Mouse (Mus musculus) neutrophil, adult 59 days (primary cell): Measurements from ENCODE around the gene Pcmtd2. TPM values are rescaled to one million over a fixed set of nuclear protein-coding genes. Genes with fewer than 3 reads are reported as not detected.

ENCODE experiments used
- total RNA-seq, 2 experiments: library from RNA; stranded (reverse); gene quantifications; 1 replicate in 1 of 2; 2 replicates in 1 of 2; pipeline ENCODE4 v1.2.4; 2023

Gene Pcmtd2
- total RNA-seq, result 10 to 100 TPM; 30.4 to 32.7 TPM

DNA sequence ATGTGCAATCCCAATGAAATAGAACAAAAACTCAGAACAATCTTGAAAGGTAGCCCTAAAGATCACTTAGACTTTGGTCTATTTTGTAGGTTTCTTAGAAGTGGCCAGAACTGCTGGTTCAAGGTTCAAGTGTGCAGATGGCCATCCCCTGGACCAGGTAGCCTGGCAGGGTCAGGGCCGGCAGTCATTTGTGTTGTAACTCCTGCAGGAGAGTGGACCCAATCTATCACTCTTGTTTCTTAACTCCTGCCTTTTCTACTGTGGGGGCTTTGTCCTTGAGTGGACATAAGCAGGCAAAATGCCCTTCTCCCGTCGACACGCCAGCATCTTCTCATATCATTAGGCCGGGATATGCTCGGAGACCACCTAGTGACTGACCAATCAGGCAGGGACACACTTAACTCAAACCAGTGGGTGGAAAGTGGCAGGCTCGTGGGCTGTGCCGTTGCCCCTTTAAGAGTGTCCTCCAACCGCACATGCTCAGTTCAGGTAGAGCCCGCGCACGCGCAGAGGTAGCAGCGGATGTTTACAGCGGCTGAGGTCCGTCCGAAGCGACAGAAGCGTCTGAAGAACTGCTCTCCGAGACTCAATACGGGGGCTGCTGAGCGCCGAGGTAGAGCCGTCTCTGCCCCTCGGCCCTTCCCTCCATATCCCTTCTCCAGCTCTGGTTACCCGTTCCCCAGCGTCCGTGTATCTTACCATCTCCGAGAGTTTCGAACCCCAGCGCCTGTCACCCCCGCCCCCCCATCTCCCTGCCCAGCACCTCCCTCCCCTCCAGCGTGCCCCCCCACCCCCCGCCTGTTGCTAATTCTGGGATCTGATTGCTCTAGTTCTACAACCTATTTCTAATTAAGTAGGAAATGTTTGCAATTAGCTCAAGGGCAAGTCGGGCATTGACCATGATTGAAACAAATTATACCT lies at the start of gene Pcmtd2:
TSS of gene Pcmtd2 (plus strand) at position 483 of the 921 bp plus-strand sequence.

DNA sequence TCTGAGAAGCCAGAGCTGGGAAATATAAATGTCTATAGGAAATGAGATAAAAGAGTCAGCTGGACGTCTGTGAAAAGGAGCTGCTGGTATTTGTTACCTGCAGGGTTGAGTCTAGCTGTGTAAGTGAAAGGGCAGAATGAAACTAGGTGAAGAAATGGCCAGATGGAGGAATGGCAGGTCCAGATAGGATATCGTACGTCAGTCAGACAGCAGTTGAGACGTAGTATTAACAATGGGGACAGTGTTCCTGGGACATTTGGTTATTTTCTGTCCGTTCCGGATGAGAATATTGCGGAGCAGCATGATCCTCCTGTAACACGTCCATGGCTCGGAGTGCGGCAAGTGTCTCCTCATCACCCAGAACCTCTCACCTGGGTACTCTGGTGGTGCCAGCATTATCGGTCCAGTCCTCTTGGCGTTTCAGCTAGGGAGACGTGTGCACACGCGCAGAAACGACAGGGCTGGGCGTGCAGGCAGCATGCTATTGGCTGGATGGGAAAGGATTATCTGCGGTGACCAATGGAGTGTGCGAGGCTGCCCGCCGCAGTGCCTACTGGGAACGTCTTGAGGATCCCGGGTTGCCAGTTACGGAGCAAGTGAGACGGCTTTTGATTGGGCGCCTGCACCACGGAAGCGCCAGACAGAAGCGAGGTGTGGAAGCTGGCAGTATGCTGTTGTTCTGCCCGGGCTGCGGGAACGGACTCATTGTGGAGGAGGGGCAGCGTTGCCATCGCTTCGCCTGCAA lies 26.3 kb downstream of the Pcmtd2 start, which contains the start of gene Polr3k:
TSS of gene Polr3k (plus strand) at position 547 of the 745 bp plus-strand sequence.

Other genes with a start within 250 kb of the Pcmtd2 start
- gene Prpf6, start 246.0 kb upstream of the Pcmtd2 start, total RNA-seq, result 10 to 100 TPM; 35.5 to 39.2 TPM
- gene Zfp512b, start 245.1 kb upstream of the Pcmtd2 start, total RNA-seq, result 10 to 100 TPM; 12.1 to 16.1 TPM
- 10 to 100 TPM in 1 of 2 experiments, 1 to 10 TPM in 1; 9.6 to 10.1 TPM for gene Samd10, start 238.6 kb upstream of the Pcmtd2 start, total RNA-seq
- under 1 TPM in 1 of 2 experiments, not detected in 1; 0.53 TPM for gene Gm29797, start 180.8 kb upstream of the Pcmtd2 start, total RNA-seq
- gene Sox18, start 166.2 kb upstream of the Pcmtd2 start, total RNA-seq, result under 1 TPM; 0.22 to 0.62 TPM
- 10 to 100 TPM; 10.6 to 17.1 TPM for gene Tcea2, start 157.5 kb upstream of the Pcmtd2 start, total RNA-seq
- 100 to 1,000 TPM; 308 to 314 TPM for gene Rgs19, start 143.9 kb upstream of the Pcmtd2 start, total RNA-seq
- gene Lkaaear1, start 139.4 kb upstream of the Pcmtd2 start, total RNA-seq, result not detected
- gene Oprl1, start 122.8 kb upstream of the Pcmtd2 start, total RNA-seq, result under 1 TPM in 1 of 2 experiments, not detected in 1; 0.49 TPM
- gene Myt1, start 74.5 kb upstream of the Pcmtd2 start, total RNA-seq, result not detected
- gene Polr3k, start 26.5 kb downstream of the Pcmtd2 start, total RNA-seq, result 10 to 100 TPM in 1 of 2 experiments, 1 to 10 TPM in 1; 7.6 to 10.9 TPM
- gene Gm14496, start 153.3 kb downstream of the Pcmtd2 start, total RNA-seq, result not detected